Mouse (Mus musculus): ENCODE measurements around the gene Onecut1. TPM values are rescaled to one million over a fixed set of nuclear protein-coding genes. Genes with fewer than 3 reads are reported as not detected.

Gene Onecut1
- total RNA-seq, 1 experiment from 2014 or later = not detected

DNA sequence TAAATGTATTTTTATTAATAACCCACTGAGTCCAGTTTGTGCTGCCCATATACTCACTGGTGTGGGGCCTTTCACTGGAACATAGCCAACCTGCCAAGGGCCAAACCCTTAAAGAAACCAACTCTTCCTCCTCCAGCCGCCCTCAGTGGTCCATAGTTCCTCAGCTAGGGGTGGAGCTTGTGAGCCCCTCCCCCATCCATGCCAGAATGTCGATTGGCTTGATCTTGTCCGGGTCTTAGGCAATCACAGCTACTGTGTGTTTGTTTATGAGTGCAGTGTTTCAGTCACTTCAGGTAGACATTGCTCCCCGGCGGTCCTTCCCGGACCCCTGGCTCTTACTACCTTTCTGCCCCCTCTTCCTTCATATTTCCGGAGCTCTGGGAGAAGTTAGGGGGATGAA, 35.0 kb downstream of the Onecut1 start:
- no peak for ATAC-seq (replicated peaks in 1 of 2; ENCODE audit: insufficient read depth in 1 of 2, low FRiP score in 2 of 2, low TSS enrichment in 1 of 2, low read depth in 1 of 2, poor library complexity in 2 of 2, severe bottlenecking in 2 of 2)

DNA sequence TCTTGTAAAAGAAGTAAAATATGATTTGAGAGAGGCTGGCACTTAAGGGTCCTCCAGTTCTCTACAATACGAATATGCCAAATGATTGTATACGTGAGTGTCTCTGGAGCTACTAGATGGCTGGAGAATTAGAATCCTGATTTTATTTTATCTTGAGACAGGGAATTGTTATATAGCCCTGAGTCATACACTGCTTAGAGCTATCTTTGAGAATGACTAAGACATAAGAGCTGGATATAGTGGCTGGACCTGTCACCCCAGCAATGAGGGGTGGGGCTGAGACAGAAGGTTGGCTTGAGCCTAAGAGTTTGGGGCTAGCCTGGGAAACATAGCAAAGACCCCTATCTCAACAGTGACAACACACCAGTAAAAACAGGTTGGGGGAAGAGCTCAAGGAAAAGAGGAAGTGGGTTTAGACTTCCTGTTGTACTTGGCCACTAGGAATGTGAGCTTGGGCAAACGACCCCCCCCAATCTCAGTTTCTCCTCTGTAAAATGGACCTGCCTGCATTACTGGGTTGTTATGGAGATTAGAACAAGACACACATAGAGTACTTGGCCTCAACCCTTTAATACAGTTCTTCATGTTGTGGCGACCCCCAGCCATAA, 35.8 kb downstream of the Onecut1 start:
- 0 out of 4 replicates have a peak, but pooled peaks of 1 of the 2 experiments have one; percentile 12 for ATAC-seq (replicated peaks in 1 of 2; ENCODE audit: insufficient read depth in 1 of 2, low FRiP score in 2 of 2, low TSS enrichment in 1 of 2, low read depth in 1 of 2, poor library complexity in 2 of 2, severe bottlenecking in 2 of 2)

DNA sequence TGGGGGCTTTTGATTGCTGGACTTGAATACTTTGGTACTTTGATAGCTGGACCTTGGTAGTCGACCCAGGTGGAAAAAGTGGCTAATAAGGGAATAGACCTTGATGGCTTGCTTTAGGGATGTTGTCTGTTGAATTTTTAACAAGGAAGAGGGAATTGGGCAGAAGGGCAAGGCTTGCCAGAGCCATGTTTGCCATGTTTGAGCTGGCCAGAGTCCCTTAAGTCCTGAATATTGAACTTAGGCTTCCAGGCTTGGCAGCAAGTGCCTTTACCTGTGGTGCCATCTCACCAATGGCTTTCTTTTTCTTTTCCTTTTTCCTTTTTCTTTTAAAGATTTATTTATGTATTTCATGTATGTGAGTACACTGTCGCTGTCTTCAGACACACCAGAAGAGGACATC, 38.4 kb downstream of the Onecut1 start:
- ATAC-seq (replicated peaks in 1 of 2; ENCODE audit: insufficient read depth in 1 of 2, low FRiP score in 2 of 2, low TSS enrichment in 1 of 2, low read depth in 1 of 2, poor library complexity in 2 of 2, severe bottlenecking in 2 of 2) = no peak

DNA sequence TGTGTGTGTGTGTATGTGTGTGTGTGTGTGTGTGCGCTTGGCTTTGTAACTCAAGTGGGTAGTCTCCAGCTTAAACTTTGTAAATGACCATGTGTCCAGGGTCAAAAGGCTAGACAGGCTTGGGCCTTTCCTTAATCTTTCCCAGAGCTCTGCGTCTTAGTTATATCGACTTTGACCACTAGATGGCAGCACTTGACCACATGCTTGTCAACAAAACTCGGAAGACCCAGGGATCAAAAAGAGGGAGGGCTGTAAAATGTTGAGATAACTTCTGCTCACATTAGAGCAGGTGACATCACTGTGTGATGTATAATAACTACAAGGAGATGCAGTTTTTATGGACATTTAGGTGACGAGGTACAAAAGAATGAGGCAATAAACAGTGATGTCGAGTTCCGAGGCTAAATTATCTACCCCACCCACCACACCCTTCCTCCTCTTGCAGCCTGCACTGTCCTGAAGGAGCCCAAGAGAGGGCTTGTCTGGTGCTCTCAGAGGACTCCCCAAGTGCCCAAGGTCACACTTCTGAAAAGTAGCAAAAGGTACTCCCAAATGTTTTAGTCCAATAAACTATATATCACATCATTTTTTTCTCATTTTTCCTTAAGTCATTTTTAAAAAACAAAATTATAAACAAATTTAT, 43.3 kb downstream of the Onecut1 start:
- peak; percentile 54 to 80; a peak in 3 of 4 replicates for ATAC-seq (replicated peaks in 1 of 2; ENCODE audit: insufficient read depth in 1 of 2, low FRiP score in 2 of 2, low TSS enrichment in 1 of 2, low read depth in 1 of 2, poor library complexity in 2 of 2, severe bottlenecking in 2 of 2)

DNA sequence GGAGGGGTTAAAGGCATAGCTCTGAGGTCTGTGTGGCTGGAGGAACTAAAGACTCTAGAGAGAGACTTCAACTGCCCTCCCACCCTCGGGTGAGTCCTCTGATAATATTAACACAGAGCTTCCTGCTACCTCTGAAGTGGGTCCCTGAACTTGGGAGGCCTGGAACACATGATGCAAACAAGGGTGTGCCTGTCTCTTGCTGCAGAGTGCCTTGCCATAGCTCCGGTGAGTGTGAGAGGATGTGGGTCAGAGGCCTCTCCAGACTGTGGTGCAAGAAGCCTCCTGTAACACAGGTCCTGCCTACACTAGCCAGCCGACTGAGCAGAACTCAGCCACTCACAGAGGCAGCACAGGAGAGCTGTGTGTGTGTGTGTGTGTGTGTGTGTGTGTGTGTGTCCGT, 45.2 kb downstream of the Onecut1 start:
- peak in 1 of 2 experiments; percentile 50; a peak in 1 of 4 replicates for ATAC-seq (replicated peaks in 1 of 2; ENCODE audit: insufficient read depth in 1 of 2, low FRiP score in 2 of 2, low TSS enrichment in 1 of 2, low read depth in 1 of 2, poor library complexity in 2 of 2, severe bottlenecking in 2 of 2)

DNA sequence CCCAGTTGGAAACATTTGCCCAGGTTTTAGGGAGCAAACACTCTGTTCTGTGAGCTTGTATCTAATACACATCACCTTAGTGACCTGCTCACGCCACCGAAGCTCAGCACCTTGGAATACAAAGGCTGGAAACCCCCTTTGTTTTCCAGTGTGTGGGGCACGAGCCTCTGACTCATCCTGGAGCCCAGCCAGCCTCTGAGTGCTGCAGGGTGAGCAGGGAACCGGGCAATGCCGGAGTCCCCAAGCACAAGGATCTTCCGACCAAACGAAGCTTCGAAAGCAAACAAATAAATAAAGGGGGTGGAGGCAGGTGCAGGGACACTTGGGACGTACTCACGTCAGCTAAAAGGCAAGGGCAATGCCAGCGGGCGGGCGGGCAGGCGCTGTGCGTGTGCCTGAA, 47.5 kb downstream of the Onecut1 start:
- no peak for ATAC-seq (replicated peaks in 1 of 2; ENCODE audit: insufficient read depth in 1 of 2, low FRiP score in 2 of 2, low TSS enrichment in 1 of 2, low read depth in 1 of 2, poor library complexity in 2 of 2, severe bottlenecking in 2 of 2)

DNA sequence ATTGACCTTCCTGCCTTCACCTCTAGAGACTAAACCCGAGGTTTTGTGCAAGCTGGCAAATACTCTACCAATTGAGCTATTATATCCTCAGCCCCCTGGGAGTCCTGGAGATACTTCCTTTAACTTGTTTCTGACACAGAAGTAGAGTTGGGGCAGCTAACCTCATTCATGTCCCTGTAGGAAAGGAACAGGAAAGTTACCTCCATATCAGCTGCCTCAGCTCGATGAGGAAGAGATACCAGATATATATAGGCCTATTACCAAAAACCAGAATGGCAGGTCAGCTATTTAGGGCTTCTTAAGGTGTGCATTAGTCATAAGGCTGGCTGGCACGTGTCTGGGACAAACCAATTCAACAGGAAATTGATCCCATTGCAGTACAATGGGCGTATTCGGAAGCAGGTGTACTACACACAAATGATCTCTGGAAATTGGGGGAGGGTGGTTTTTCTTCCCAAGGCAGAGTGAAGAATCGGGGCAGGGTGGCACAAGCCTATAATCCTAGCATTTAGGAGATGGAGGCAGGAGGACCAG, 48.6 kb downstream of the Onecut1 start:
- ATAC-seq (replicated peaks in 1 of 2; ENCODE audit: insufficient read depth in 1 of 2, low FRiP score in 2 of 2, low TSS enrichment in 1 of 2, low read depth in 1 of 2, poor library complexity in 2 of 2, severe bottlenecking in 2 of 2) = no peak

DNA sequence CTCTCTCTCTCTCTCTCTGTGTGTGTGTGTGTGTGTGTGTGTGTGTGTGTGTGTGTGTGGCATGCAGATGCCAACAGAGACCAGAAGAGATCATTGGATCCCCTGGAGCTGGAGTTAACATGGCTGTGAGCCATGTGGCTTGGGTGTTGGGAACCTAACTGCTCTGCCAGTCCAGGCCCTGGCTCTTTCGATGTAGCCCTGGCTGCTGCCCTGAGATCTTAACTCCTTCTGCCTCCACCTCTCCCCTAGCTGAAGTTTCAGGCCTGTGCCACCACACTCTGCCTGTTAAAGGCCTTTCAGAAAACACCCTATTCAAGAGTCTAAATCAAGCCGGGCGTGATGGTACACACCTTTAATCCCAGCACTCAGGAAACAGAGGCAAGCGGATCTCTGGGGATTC, 49.7 kb downstream of the Onecut1 start:
- ATAC-seq (replicated peaks in 1 of 2; ENCODE audit: insufficient read depth in 1 of 2, low FRiP score in 2 of 2, low TSS enrichment in 1 of 2, low read depth in 1 of 2, poor library complexity in 2 of 2, severe bottlenecking in 2 of 2) = no peak

DNA sequence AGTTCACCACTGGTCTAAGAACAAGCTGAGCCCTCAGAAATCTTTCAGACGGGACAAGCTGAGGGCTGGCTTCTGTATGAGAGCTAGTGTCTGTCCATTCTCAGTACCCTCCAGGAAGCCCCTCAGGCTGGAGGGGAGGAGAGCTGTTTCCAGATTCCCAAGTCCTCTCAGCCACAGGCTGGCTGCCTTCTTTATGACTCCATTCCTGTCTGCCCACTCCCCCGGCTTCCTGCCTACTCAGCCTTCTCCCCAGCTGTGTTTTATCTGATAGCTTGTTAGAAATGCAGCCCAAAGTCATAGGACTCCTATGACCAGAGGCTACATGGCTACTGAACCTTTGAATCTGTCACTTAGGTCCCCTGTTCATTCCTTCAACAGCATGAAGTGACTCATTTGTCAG, 50.2 kb downstream of the Onecut1 start:
- ATAC-seq (replicated peaks in 1 of 2; ENCODE audit: insufficient read depth in 1 of 2, low FRiP score in 2 of 2, low TSS enrichment in 1 of 2, low read depth in 1 of 2, poor library complexity in 2 of 2, severe bottlenecking in 2 of 2) = no peak

DNA sequence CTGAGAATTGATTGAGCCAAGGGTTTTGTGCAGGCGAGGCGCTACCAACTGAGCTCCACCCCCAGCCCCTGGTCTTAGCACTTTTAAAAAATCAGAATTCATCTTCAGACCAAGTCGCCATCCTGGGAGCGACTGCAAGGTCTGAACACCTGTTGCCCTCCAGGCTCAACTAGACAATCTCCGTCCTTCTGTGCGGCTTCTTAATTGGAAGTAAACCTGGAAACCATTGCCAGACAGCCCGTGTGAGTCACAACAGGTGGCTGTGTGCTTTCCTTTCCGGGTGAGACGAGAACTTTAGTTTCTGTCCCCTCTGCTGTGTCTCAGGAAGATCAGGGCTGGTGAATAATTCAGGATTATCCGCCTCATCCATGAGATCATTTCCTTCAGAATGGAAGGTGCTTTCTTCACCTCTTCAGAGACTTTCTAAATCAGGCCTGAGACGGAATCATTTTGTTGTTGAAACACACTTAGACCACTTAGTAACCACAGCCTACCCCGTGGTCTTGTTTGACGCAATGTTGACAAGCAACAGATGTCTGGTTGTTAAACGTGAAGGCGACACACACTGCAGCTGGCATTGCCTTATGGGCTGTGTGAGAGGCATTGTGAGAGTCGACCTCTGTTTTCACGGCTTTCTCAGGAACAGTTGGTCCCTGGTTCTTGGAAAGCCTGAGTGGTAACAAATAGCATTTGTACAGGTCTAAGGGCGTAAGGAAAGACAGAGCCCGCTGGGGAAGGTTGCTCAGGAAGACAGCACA, 51.1 kb downstream of the Onecut1 start:
- no peak for ATAC-seq (replicated peaks in 1 of 2; ENCODE audit: insufficient read depth in 1 of 2, low FRiP score in 2 of 2, low TSS enrichment in 1 of 2, low read depth in 1 of 2, poor library complexity in 2 of 2, severe bottlenecking in 2 of 2)

DNA sequence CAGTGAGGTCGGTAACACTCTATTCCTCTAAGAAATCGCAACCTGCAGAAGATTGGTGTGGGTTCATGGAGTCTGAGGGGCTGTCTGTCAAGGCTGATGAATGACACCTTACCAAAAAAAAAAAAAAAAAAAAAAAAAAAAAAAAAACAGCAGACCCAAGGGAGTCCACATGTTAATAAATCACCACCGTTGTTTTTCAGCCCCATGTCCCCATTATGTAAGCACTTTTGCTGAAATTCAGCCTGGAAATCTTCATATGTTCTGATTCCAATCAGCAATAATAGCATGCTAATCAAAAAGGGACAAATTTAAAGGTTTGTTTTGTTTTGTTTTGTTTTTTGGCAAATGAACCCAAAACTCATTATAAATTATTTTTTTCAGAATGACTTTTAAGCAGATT, 53.9 kb downstream of the Onecut1 start:
- ATAC-seq (replicated peaks in 1 of 2; ENCODE audit: insufficient read depth in 1 of 2, low FRiP score in 2 of 2, low TSS enrichment in 1 of 2, low read depth in 1 of 2, poor library complexity in 2 of 2, severe bottlenecking in 2 of 2) = no peak

DNA sequence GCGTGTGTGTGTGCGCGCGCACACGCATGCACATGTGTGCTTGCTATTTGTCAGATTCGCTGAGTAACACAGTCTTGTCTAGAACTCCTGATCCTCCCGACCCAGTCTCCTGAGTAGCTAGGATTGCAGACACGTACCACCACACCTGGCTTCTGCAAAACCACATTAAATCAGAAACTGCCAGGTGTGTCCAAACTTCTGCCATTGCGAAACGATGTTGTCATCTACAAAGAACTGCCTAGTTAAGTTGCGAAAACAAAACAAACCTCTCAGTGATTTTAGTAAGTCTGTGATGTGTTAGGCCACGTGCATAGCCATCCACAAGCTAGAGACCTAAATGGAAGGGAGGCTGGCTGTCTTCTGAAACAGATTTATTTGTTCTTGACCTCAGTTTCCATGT, 58.7 kb downstream of the Onecut1 start:
- no peak for ATAC-seq (replicated peaks in 1 of 2; ENCODE audit: insufficient read depth in 1 of 2, low FRiP score in 2 of 2, low TSS enrichment in 1 of 2, low read depth in 1 of 2, poor library complexity in 2 of 2, severe bottlenecking in 2 of 2)

DNA sequence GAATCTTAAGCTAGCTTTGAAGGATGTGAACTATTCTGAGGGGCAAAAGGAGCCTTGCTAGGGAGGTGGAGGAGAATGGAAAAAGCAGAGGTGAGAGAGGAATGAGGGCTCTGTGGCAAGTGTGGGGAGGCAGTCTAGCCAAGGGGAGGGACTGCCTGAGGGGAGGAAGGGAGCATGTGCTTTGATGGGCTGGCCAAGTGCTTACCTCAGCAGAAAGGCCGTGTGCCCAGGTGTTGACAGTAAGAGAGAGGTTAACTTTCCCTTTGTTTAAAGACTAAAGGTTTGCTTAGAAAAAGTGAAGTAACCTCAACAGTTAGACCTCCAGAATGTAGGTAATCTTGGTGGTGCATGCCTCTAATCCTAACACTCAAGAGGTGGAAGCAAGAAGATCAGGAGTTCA, 59.7 kb downstream of the Onecut1 start:
- ATAC-seq (replicated peaks in 1 of 2; ENCODE audit: insufficient read depth in 1 of 2, low FRiP score in 2 of 2, low TSS enrichment in 1 of 2, low read depth in 1 of 2, poor library complexity in 2 of 2, severe bottlenecking in 2 of 2) = no peak

DNA sequence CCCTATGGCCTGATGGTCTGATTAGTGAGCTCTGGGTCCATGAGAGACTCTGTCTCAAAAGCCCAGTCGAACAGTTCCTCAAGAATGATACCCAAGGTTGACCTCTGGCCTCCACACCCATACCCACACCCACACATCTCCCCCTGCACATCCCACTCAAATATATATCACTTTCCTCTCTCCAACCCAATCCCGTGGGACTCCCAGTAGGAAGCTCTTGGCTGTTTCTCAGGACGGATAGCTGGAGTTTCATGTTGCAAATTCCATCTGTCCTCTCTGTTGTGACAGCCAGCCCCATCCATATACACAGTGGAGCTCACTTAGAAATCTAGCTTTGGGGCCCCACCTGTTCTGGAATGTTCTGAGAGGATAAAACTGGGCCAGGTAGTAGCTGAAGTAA, 61.2 kb downstream of the Onecut1 start:
- ATAC-seq (replicated peaks in 1 of 2; ENCODE audit: insufficient read depth in 1 of 2, low FRiP score in 2 of 2, low TSS enrichment in 1 of 2, low read depth in 1 of 2, poor library complexity in 2 of 2, severe bottlenecking in 2 of 2) = no peak

DNA sequence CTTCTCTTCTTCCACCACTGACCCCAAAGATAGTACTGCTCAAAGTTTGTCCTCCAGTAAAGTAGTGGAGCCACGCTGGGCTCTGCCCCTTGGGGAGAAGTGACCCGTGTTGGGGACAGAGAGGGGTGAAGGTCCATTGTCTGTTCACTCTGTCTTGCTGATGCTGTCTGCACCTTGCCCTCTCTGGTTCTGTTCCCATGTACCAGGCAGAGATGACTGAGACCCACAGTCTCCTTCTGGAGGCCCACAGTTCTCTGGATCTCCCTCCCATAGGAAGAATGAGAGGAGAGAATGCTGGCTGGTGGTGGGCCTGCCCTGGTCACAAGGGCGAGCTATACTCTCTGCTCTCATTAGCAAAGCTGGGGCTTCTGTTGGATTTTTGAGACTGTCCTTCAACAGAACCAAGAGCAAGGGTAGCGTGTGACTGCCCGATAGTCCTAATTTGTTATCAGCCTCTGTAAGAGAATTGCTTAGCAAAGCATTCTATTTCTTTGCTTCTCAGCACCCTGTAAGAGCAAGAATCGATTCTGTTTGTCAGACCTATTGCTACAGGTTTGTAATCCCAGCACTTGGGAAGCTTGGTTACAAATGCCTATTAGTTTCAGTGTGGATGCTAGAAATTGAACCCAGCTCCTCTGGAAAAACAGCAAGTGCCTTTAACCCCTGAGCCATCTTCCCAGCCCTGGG, 61.7 kb downstream of the Onecut1 start:
- ATAC-seq (replicated peaks in 1 of 2; ENCODE audit: insufficient read depth in 1 of 2, low FRiP score in 2 of 2, low TSS enrichment in 1 of 2, low read depth in 1 of 2, poor library complexity in 2 of 2, severe bottlenecking in 2 of 2) = no peak

DNA sequence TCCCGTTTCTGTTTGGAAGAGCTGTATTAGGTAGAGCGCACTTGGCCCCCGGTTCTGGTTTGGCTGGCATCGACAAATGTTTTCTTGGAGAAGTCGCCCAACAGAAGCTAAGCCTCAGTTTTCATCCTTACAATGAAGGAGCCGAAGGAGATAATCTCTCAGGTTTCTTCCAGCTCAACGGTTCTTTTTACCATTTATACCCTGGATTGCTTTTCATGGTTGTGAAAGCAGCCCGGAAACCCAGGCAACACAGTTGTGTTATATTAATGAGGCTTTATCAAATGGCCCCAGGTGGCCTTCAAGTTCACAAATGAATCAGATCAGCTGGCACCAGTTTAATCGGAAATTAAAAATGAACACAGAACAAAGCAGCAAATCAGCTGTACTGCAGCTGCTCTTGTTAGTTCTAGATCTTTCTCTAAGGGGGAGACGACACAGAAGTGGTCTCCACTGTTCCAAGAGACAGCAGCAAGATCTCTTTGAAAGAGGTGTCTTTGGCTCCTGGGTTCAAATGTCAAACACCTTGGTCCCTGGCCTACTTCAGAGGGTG, 63.6 kb downstream of the Onecut1 start:
- no peak for ATAC-seq (replicated peaks in 1 of 2; ENCODE audit: insufficient read depth in 1 of 2, low FRiP score in 2 of 2, low TSS enrichment in 1 of 2, low read depth in 1 of 2, poor library complexity in 2 of 2, severe bottlenecking in 2 of 2)

DNA sequence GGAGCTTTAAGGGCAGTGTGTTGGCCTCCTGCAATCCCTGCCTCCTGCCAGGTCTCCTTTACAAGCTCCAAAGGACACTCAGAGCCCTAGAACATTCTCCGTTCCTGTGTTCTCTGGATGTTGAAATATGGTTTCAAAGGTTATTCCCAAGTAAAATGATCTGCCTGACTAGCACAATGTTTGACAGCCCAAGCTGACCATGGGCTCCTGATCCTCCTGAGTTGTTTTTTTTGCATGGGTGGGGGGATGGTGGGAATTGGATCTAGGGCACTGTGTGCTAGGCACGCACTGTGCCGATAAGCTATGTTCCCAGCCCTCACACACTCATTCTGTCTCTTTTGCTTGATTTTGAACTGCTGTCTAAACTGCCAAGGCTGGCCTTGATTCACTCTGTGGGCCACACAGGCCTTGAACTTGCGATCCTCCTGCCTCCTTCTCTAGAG, 68.3 kb downstream of the Onecut1 start:
- no peak for ATAC-seq (replicated peaks in 1 of 2; ENCODE audit: insufficient read depth in 1 of 2, low FRiP score in 2 of 2, low TSS enrichment in 1 of 2, low read depth in 1 of 2, poor library complexity in 2 of 2, severe bottlenecking in 2 of 2)

Data from hematopoietic stem cell, adult 5-6 weeks (primary cell).